Mouse (Mus musculus) skeletal muscle tissue, postnatal 0 days (tissue): ENCODE results near the gene Xlr5a. TPM values are rescaled to one million over a fixed set of nuclear protein-coding genes. Genes with fewer than 3 reads are reported as not detected.

Experiments used
- polyA plus RNA-seq: library from polyadenylated mRNA; unstranded; fragments of >200 nt; fragmentation: Nextera tagmentation; extraction: Ambion mirVana; gene quantifications from 2 replicates; pipeline ENCODE4 v1.2.1, GENCODE M21; 2015

Gene Xlr5a
- polyA plus RNA-seq = 0.09 TPM in 1 of 2 replicates, not detected in the other

GRCm38 (mm10) chrX:73292876-73293275, at the start of gene Xlr5a, which contains the start of gene Xlr5c:
Xlr5a (minus strand) TSS chrX:73292976.
Xlr5c (minus strand) TSS chrX:73292976.

GRCm38 (mm10) chrX:73342483-73342895, 49.7 kb upstream of the Xlr5a start, which contains the start of gene Zfp275:
Zfp275 (plus strand) TSS chrX:73342621.

GRCm38 (mm10) chrX:73336740-73337139, 44.0 kb upstream of the Xlr5a start, which contains the start of gene Gm45015:
Gm45015 (minus strand) TSS chrX:73336840.

GRCm38 (mm10) chrX:73265270-73265669, 27.5 kb downstream of the Xlr5a start, which contains the start of gene Xlr3c:
Xlr3c (minus strand) TSS chrX:73265390.

GRCm38 (mm10) chrX:73242821-73243325, 49.9 kb downstream of the Xlr5a start, which contains the start of gene Xlr4c:
Xlr4c (minus strand) TSS chrX:73243130.

GRCm38 (mm10) chrX:73227914-73228605, 64.7 kb downstream of the Xlr5a start, which contains the start of gene F8a:
F8a (plus strand) TSS chrX:73228291.

GRCm38 (mm10) chrX:73213819-73214564, 78.8 kb downstream of the Xlr5a start, which contains the start of gene Xlr4b:
Xlr4b (plus strand) TSS chrX:73214333.

GRCm38 (mm10) chrX:73191934-73192333, 100.8 kb downstream of the Xlr5a start, which contains the start of gene Xlr3b:
Xlr3b (plus strand) TSS chrX:73192207.

GRCm38 (mm10) chrX:73176889-73177288, 115.9 kb downstream of the Xlr5a start, which contains the start of gene Spin2d:
Spin2d (minus strand) TSS chrX:73176989.

GRCm38 (mm10) chrX:73149350-73149749, 143.4 kb downstream of the Xlr5a start, which contains the start of gene DXBay18:
DXBay18 (minus strand) TSS chrX:73149450.

GRCm38 (mm10) chrX:73148496-73148895, 144.3 kb downstream of the Xlr5a start, which contains the start of gene Xlr5b:
Xlr5b (plus strand) TSS chrX:73148796.

GRCm38 (mm10) chrX:73116747-73117146, 176.0 kb downstream of the Xlr5a start, which contains the start of gene Gm14685:
Gm14685 (plus strand) TSS chrX:73117047.

GRCm38 (mm10) chrX:73096941-73097508, 195.8 kb downstream of the Xlr5a start, which contains the start of gene Xlr3a:
Xlr3a (minus strand) TSS chrX:73097095.

GRCm38 (mm10) chrX:73082267-73083055, 210.3 kb downstream of the Xlr5a start, which contains the start of gene Xlr4a:
Xlr4a (minus strand) TSS chrX:73082478.

GRCm38 (mm10) chrX:73064415-73064793, 228.4 kb downstream of the Xlr5a start, which contains the start of gene Pnma3:
Pnma3 (plus strand) TSS chrX:73064787.

Other genes with a start within 250 kb of the Xlr5a start
- gene Pnma3, start 228.2 kb downstream of the Xlr5a start, polyA plus RNA-seq = not detected in 2 replicates
- 0.77 and 1.3 TPM in 2 replicates for gene Xlr4a, start 210.5 kb downstream of the Xlr5a start, polyA plus RNA-seq
- gene Xlr3a, start 195.9 kb downstream of the Xlr5a start, polyA plus RNA-seq = 0.82 TPM in 1 of 2 replicates, not detected in the other
- gene Gm14685, start 175.9 kb downstream of the Xlr5a start, polyA plus RNA-seq = 0.16 TPM in 1 of 2 replicates, not detected in the other
- gene Xlr5b, start 144.2 kb downstream of the Xlr5a start, polyA plus RNA-seq = not detected in 2 replicates
- not detected in 2 replicates for gene DXBay18, start 143.5 kb downstream of the Xlr5a start, polyA plus RNA-seq
- gene Spin2d, start 116.0 kb downstream of the Xlr5a start, polyA plus RNA-seq = not detected in 2 replicates
- 0.63 and 11.3 TPM in 2 replicates for gene Xlr3b, start 100.8 kb downstream of the Xlr5a start, polyA plus RNA-seq
- 1.3 TPM in 1 of 2 replicates, not detected in the other for gene Xlr4b, start 78.6 kb downstream of the Xlr5a start, polyA plus RNA-seq
- 13.3 and 14.3 TPM in 2 replicates for gene F8a, start 64.7 kb downstream of the Xlr5a start, polyA plus RNA-seq
- gene Xlr4c, start 49.8 kb downstream of the Xlr5a start, polyA plus RNA-seq = 0.19 and 0.22 TPM in 2 replicates
- gene Xlr3c, start 27.6 kb downstream of the Xlr5a start, polyA plus RNA-seq = not detected in 2 replicates
- gene Xlr5c, start within 50 bp of the Xlr5a start, polyA plus RNA-seq = not detected in 2 replicates
- not detected in 2 replicates for gene Gm45015, start 43.9 kb upstream of the Xlr5a start, polyA plus RNA-seq
- gene Zfp275, start 49.6 kb upstream of the Xlr5a start, polyA plus RNA-seq = 8.3 and 8.4 TPM in 2 replicates
- not detected in 2 replicates for gene Gm18336, start 105.8 kb upstream of the Xlr5a start, polyA plus RNA-seq
- gene Zfp92, start 118.1 kb upstream of the Xlr5a start, polyA plus RNA-seq = not detected in 2 replicates
- gene Trex2, start 142.4 kb upstream of the Xlr5a start, polyA plus RNA-seq = 4.8 TPM in 1 of 2 replicates, not detected in the other
- gene Haus7, start 166.1 kb upstream of the Xlr5a start, polyA plus RNA-seq = 33.9 and 41.3 TPM in 2 replicates
- 103 and 135 TPM in 2 replicates for gene Bgn, start 190.6 kb upstream of the Xlr5a start, polyA plus RNA-seq
- 3.7 and 4.4 TPM in 2 replicates for gene Atp2b3, start 210.1 kb upstream of the Xlr5a start, polyA plus RNA-seq